Mouse (Mus musculus) thymus, adult 2 months (tissue): ENCODE measurements around the gene Ints7.

ENCODE experiments used
- CTCF ChIP-seq: fragments of 200-500 bp; IDR thresholded peaks from 2 replicates; pipeline ENCODE4 v1.5.1; 2012; ENCODE audit warnings: mild to moderate bottlenecking, control low read depth, low read length, moderate library complexity, borderline replicate concordance; ENCODE audit not compliant: control insufficient read depth, poor library complexity, insufficient read depth; ENCODE audit errors: extremely low read depth
- POLR2A ChIP-seq: fragments of 200-500 bp; IDR thresholded peaks from 2 replicates; pipeline ENCODE4 v1.6.1; 2012; ENCODE audit warnings: mild to moderate bottlenecking, low read length, control low read depth, moderate library complexity; ENCODE audit not compliant: control insufficient read depth, poor library complexity, insufficient read depth; ENCODE audit errors: extremely low read depth

DNA sequence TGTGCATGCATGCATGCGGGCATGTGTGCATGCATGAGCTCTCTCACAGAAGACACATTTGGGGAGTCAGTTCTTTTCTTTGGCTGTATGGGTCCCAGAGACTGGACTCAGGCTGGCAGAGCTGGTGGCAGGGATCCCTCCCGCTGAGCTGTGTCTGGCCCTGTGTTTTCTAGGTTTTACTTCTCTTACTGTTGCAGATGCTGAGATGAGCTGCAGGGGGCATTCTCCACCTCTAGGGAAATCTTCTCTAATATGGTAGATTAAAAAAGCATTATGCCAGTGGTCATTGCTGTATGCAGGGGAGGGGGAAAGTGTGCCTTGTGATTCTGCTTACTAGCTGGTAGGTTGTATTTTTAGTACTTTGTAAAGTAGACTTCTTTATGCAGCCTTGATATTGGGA lies 10.3 kb downstream of the Ints7 start:
- no peak for TF ChIP-seq POLR2A
- TF ChIP-seq CTCF = no peak
